Mouse (Mus musculus) left cerebral cortex, postnatal 14 days (tissue): ENCODE results near the gene Hexdc. TPM values are rescaled to one million over a fixed set of nuclear protein-coding genes. Genes with fewer than 3 reads are reported as not detected.

ENCODE experiments used
- DNase-seq, 2 experiments: peaks; one replicate each; pipeline ENCODE4 v3.0.0; 2021 to 2022; ENCODE audit warnings: low spot score in 2 of 2, mixed read lengths in 1 of 2
- intact Hi-C: fragments of 180-260 bp; cut with DNase I; formaldehyde crosslinking; loops from one replicate; pipeline ENCODE4 v1.15.1; 2025
- long read RNA-seq, 2 experiments: library from polyadenylated mRNA; stranded (forward); transcript quantifications; one replicate each; pipeline ENCODE4 v2.0.0; 2021
- total RNA-seq, 2 experiments: library from RNA; stranded (reverse); gene quantifications; 2 replicates each; pipeline ENCODE4 v1.2.3; 2021

Hexdc gene
- 10 to 100 TPM; 30.6 to 32.4 TPM for total RNA-seq
- long read RNA-seq, experiment 1, partial matches to known transcripts, result 0 of 14 reads
- long read RNA-seq, experiment 1, other reads (novel, unspliced or antisense), result 13 of 14 reads
- long read RNA-seq, experiment 2, partial matches to known transcripts, result 2 of 17 reads
- long read RNA-seq, experiment 2, other reads (novel, unspliced or antisense), result 12 of 17 reads

- intact Hi-C loops, result loop anchor here (5.0 kb wide), 1 partner anchor 152 kb away; no protein-coding TSS in a partner anchor
- peak; percentile 91 to 95 for DNase-seq
These were observed at the start of gene Hexdc, which contains the start of gene Ogfod3 for GRCm38 (mm10) chr11:121204161-121205006. Hexdc (plus strand) TSS chr11:121204433. Ogfod3 (minus strand) TSS chr11:121204711.

GRCm38 (mm10) chr11:121156411-121156891 lies 47.8 kb upstream of the Hexdc start:
- intact Hi-C loops, result no loop called here
- peak in 1 of 2 experiments; percentile 10 for DNase-seq

GRCm38 (mm10) chr11:121159971-121160370 lies 44.3 kb upstream of the Hexdc start, which contains the start of gene Uts2r:
Uts2r (plus strand) TSS chr11:121160271.
- no peak for DNase-seq
- intact Hi-C loops, result no loop called here

- DNase-seq, result no peak
- intact Hi-C loops, result no loop called here
These were observed 43.4 kb upstream of the Hexdc start for GRCm38 (mm10) chr11:121160636-121161346.

GRCm38 (mm10) chr11:121163751-121164150 lies 40.5 kb upstream of the Hexdc start:
- intact Hi-C loops, result no loop called here
- DNase-seq, result no peak

- intact Hi-C loops, result no loop called here
- no peak for DNase-seq
These were observed 31.0 kb upstream of the Hexdc start for GRCm38 (mm10) chr11:121173203-121173602.

- DNase-seq, result no peak
- intact Hi-C loops, result no loop called here
These were observed 30.0 kb upstream of the Hexdc start for GRCm38 (mm10) chr11:121174234-121174633.

- intact Hi-C loops, result no loop called here
- peak in 1 of 2 experiments; percentile 25 for DNase-seq
These were observed 27.7 kb upstream of the Hexdc start for GRCm38 (mm10) chr11:121176285-121177270.

GRCm38 (mm10) chr11:121189681-121190080 lies 14.6 kb upstream of the Hexdc start:
- DNase-seq, result no peak
- intact Hi-C loops, result no loop called here

- DNase-seq, result no peak
These were observed 11.5 kb upstream of the Hexdc start for GRCm38 (mm10) chr11:121192742-121193141.

GRCm38 (mm10) chr11:121193415-121193814 lies 10.8 kb upstream of the Hexdc start:
- intact Hi-C loops, result no loop called here
- DNase-seq, result no peak

More at GRCm38 (mm10) chr11:121192742-121193141, 11.5 kb upstream of the Hexdc start:
- intact Hi-C loops, result no loop called here

- intact Hi-C loops, result no loop called here
- no peak for DNase-seq
These were observed 5.6 kb upstream of the Hexdc start for GRCm38 (mm10) chr11:121198622-121199021.

GRCm38 (mm10) chr11:121199851-121200250 lies 4.4 kb upstream of the Hexdc start:
- DNase-seq, result no peak
- intact Hi-C loops, result loop anchor here (5.0 kb wide), 1 partner anchor 148 kb away; no protein-coding TSS in a partner anchor

- no peak for DNase-seq
- intact Hi-C loops, result loop anchor here (5.0 kb wide), 1 partner anchor 148 kb away; no protein-coding TSS in a partner anchor
These were observed 3.5 kb upstream of the Hexdc start for GRCm38 (mm10) chr11:121200781-121201180.

- intact Hi-C loops, result loop anchor here (5.0 kb wide), 1 partner anchor 149 kb away; no protein-coding TSS in a partner anchor
- DNase-seq, result peak; percentile 62 to 68
These were observed 2.6 kb upstream of the Hexdc start for GRCm38 (mm10) chr11:121201436-121202198.

GRCm38 (mm10) chr11:121203859-121204160 lies 423 bp upstream of the Hexdc start:
- no peak for DNase-seq
- intact Hi-C loops, result loop anchor here (5.0 kb wide), 1 partner anchor 152 kb away; no protein-coding TSS in a partner anchor

- DNase-seq, result no peak
- intact Hi-C loops, result no loop called here
These were observed 12.6 kb downstream of the Hexdc start for GRCm38 (mm10) chr11:121216831-121217230.

- intact Hi-C loops, result no loop called here
- DNase-seq, result no peak
These were observed 15.5 kb downstream of the Hexdc start for GRCm38 (mm10) chr11:121219776-121220175.
